Mouse (Mus musculus): ENCODE data around the gene Golph3. TPM values are rescaled to one million over a fixed set of nuclear protein-coding genes. Genes with fewer than 3 reads are reported as not detected.
A peak's percentile ranks its signal among the peaks of the same experiment; 100 is the strongest.
"Not testable (repeated sequence)": the region's sequence is repeated elsewhere in the genome, so short reads cannot be mapped to it uniquely, and the experiment has no call there.

The Golph3 gene
- polyA plus RNA-seq, 1 experiment from 2014 or later = 71.4 TPM

DNA sequence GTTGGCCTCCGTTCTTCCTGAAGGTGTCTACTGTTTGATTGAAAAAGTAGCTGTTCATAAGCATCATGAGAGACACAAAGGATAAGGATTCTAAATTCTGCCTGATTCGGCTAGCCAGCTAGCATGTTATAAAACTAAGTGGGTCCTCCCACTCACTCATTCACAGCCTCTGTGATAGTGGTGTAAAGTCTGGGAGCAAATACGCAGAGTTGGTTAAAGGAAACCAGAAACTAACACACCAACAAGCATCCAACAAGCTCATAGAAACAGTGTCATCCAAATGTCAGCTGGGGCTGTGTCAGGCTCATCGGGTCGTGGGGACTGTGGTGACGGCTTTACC is 41.4 kb downstream of the Golph3 start:
- no peak overlapping the region for H3K9ac ChIP-seq
- H3K4me2 ChIP-seq = no peak overlapping the region
- no peak for ATAC-seq (ENCODE audit: low FRiP score, low read depth)
- H3K4me3 ChIP-seq = no peak overlapping the region
- no peaks in the 10 kb centered on the region for H3K27me3 ChIP-seq
- no peaks in the 10 kb centered on the region for H3K9me3 ChIP-seq
- no peak overlapping the region for H3K27ac ChIP-seq (replicated peaks)
- peaks cover 27% of the 10 kb centered on the region for H3K4me1 ChIP-seq (replicated peaks)
- H3K36me3 ChIP-seq = 0 out of 2 replicates have a peak, but pooled peaks cover 4% of the 10 kb centered on the region
- 86% methylated on average over 6 of the region's 6 CpGs for WGBS

GRCm38 (mm10) chr15:12364096-12364495 is 42.8 kb downstream of the Golph3 start:
- Histone ChIP-seq H3K27ac (replicated peaks) (no peak overlapping the region), H3K9ac (no peak overlapping the region), H3K4me3 (no peak overlapping the region), H3K36me3 (0 out of 2 replicates have a peak, but pooled peaks cover 4% of the 10 kb centered on the region), H3K4me1 (replicated peaks) (peaks cover 31% of the 10 kb centered on the region), H3K4me2 (no peak overlapping the region), H3K9me3 (no peaks in the 10 kb centered on the region), H3K27me3 (no peaks in the 10 kb centered on the region)
- WGBS = 91% methylated on average over 4 of the region's 4 CpGs
- no peak for ATAC-seq (ENCODE audit: low FRiP score, low read depth)

GRCm38 (mm10) chr15:12365416-12366071 is 44.3 kb downstream of the Golph3 start:
- H3K4me1 ChIP-seq (replicated peaks) = peaks cover 31% of the 10 kb centered on the region
- no peaks in the 10 kb centered on the region for H3K9me3 ChIP-seq
- 0 out of 2 replicates have a peak, but pooled peaks cover 4% of the 10 kb centered on the region for H3K36me3 ChIP-seq
- H3K4me2 ChIP-seq = no peak overlapping the region
- H3K9ac ChIP-seq = no peak overlapping the region
- ATAC-seq (ENCODE audit: low FRiP score, low read depth) = peak; percentile 1; the same call in 1 of the 2 replicates
- no peak overlapping the region for H3K4me3 ChIP-seq
- peak overlapping the region; percentile 85 for H3K27ac ChIP-seq (replicated peaks)
- 55% methylated on average over 15 of the region's 15 CpGs for WGBS
- no peaks in the 10 kb centered on the region for H3K27me3 ChIP-seq

DNA sequence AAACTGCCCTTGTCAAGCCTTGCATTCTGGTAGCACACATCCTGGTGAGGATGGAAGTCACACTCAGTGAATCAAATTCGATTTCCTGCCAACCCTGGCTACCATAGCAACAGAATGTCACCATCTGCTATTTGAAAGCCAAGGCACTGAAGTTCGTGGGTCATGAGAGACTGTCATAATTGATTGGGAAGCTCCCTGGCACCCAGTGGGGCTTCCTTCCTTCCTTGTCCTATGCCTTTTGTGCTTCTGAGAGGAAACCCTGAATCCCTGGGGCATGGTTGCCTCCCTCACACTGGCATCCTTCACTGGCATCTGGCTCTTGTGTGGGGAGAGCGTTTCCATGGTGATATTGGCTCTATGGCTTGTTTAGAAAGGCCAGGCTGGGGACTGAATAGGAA is 44.8 kb downstream of the Golph3 start:
- peak; percentile 94 for ATAC-seq (ENCODE audit: low FRiP score, low read depth)
- no peaks in the 10 kb centered on the region for H3K27me3 ChIP-seq
- H3K9ac ChIP-seq = no peak overlapping the region
- H3K9me3 ChIP-seq = no peaks in the 10 kb centered on the region
- H3K36me3 ChIP-seq = 0 out of 2 replicates have a peak, but pooled peaks cover 4% of the 10 kb centered on the region
- peaks cover 31% of the 10 kb centered on the region for H3K4me1 ChIP-seq (replicated peaks)
- 7% methylated on average over 3 of the region's 3 CpGs for WGBS
- H3K4me2 ChIP-seq = no peak overlapping the region; the same call in none of the 2 replicates
- H3K4me3 ChIP-seq = no peak overlapping the region
- H3K27ac ChIP-seq (replicated peaks) = peak overlapping the region; percentile 85

GRCm38 (mm10) chr15:12366580-12367305 is 45.5 kb downstream of the Golph3 start:
- Histone ChIP-seq H3K27ac (replicated peaks) (peak overlapping the region; percentile 85), H3K4me1 (replicated peaks) (peaks cover 35% of the 10 kb centered on the region)
- H3K9me3 ChIP-seq; H3K36me3 ChIP-seq; H3K27me3 ChIP-seq; H3K4me3 ChIP-seq; H3K4me2 ChIP-seq; H3K9ac ChIP-seq; ATAC-seq (ENCODE audit: low FRiP score, low read depth): not testable (repeated sequence)
- 87% methylated on average over 11 of the region's 11 CpGs for WGBS

GRCm38 (mm10) chr15:12367306-12368080 is 46.2 kb downstream of the Golph3 start:
- Histone ChIP-seq H3K4me1 (replicated peaks) (peaks cover 35% of the 10 kb centered on the region), H3K4me2 (no peak overlapping the region), H3K36me3 (no peaks in the 10 kb centered on the region), H3K4me3 (no peak overlapping the region), H3K9ac (no peak overlapping the region), H3K9me3 (no peaks in the 10 kb centered on the region), H3K27me3 (no peaks in the 10 kb centered on the region), H3K27ac (replicated peaks) (peak overlapping the region; percentile 21; the same call in 1 of the 2 replicates)
- no peak for ATAC-seq (ENCODE audit: low FRiP score, low read depth)
- WGBS = 51% methylated on average over 13 of the region's 13 CpGs

DNA sequence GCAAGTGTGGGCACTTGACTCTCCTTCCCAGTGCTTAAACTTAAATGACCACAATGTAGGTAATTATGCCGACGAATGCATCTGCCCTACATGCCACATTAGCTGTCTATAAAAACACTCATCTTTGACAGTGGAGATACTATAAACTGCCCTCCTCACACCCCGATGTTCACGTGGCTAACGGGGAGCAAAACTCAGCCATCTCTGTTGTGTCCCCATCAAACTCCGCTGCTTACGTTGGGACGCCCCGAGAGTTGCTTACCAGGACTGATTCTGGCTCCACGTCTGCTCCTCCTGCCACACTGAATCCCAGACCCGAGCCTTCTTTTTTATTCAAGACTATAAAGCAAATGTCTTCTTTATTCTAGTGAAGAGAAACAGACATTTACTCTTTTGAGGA is 47.1 kb downstream of the Golph3 start:
- Histone ChIP-seq H3K27ac (replicated peaks) (no peak overlapping the region), H3K36me3 (no peaks in the 10 kb centered on the region), H3K4me3 (no peak overlapping the region), H3K9ac (no peak overlapping the region), H3K27me3 (no peaks in the 10 kb centered on the region), H3K4me1 (replicated peaks) (peaks cover 35% of the 10 kb centered on the region), H3K4me2 (no peak overlapping the region), H3K9me3 (no peaks in the 10 kb centered on the region)
- 51% methylated on average over 11 of the region's 11 CpGs for WGBS
- ATAC-seq (ENCODE audit: low FRiP score, low read depth) = no peak

GRCm38 (mm10) chr15:12368850-12369249 is 47.6 kb downstream of the Golph3 start:
- Histone ChIP-seq H3K27ac (replicated peaks) (no peak overlapping the region), H3K27me3 (no peaks in the 10 kb centered on the region), H3K4me2 (no peak overlapping the region), H3K9me3 (no peaks in the 10 kb centered on the region), H3K36me3 (no peaks in the 10 kb centered on the region), H3K4me3 (no peak overlapping the region), H3K9ac (no peak overlapping the region), H3K4me1 (replicated peaks) (peaks cover 35% of the 10 kb centered on the region)
- ATAC-seq (ENCODE audit: low FRiP score, low read depth) = no peak
- WGBS = 91% methylated on average over 4 of the region's 4 CpGs

- Histone ChIP-seq H3K4me2 (no peak overlapping the region), H3K4me1 (replicated peaks) (peaks cover 34% of the 10 kb centered on the region), H3K27ac (replicated peaks) (no peak overlapping the region), H3K4me3 (no peak overlapping the region), H3K9me3 (no peaks in the 10 kb centered on the region), H3K27me3 (no peaks in the 10 kb centered on the region; the same call in 1 of the 2 replicates), H3K9ac (no peak overlapping the region), H3K36me3 (no peaks in the 10 kb centered on the region)
- no peak for ATAC-seq (ENCODE audit: low FRiP score, low read depth)
- WGBS = 89% methylated on average over 3 of the region's 3 CpGs
Observed at GRCm38 (mm10) chr15:12370096-12370495, 48.8 kb downstream of the Golph3 start.

GRCm38 (mm10) chr15:12371183-12371582 is 49.9 kb downstream of the Golph3 start:
- H3K9ac ChIP-seq = no peak overlapping the region

GRCm38 (mm10) chr15:12373496-12373895 is 52.2 kb downstream of the Golph3 start:
- H3K4me1 ChIP-seq (replicated peaks) = peaks cover 13% of the 10 kb centered on the region
- H3K9me3 ChIP-seq = no peaks in the 10 kb centered on the region
- WGBS = 77% methylated on average over 14 of the region's 14 CpGs
- no peak overlapping the region for H3K9ac ChIP-seq
- H3K27me3 ChIP-seq = no peaks in the 10 kb centered on the region; the same call in 1 of the 2 replicates
- H3K27ac ChIP-seq (replicated peaks) = no peak overlapping the region
- ATAC-seq (ENCODE audit: low FRiP score, low read depth) = no peak
- H3K4me2 ChIP-seq = no peak overlapping the region
- H3K36me3 ChIP-seq = no peaks in the 10 kb centered on the region
- H3K4me3 ChIP-seq = no peak overlapping the region

More at GRCm38 (mm10) chr15:12371183-12371582, 49.9 kb downstream of the Golph3 start:
- H3K36me3 ChIP-seq = no peaks in the 10 kb centered on the region
- WGBS = 5% methylated on average over 8 of the region's 8 CpGs
- peak; percentile 63 for ATAC-seq (ENCODE audit: low FRiP score, low read depth)
- H3K27me3 ChIP-seq = no peaks in the 10 kb centered on the region; the same call in 1 of the 2 replicates
- H3K27ac ChIP-seq (replicated peaks) = 0 out of 2 replicates have a peak overlapping the region, but pooled peaks have one; percentile 32
- no peak overlapping the region for H3K4me3 ChIP-seq
- peaks cover 31% of the 10 kb centered on the region for H3K4me1 ChIP-seq (replicated peaks)
- no peaks in the 10 kb centered on the region for H3K9me3 ChIP-seq
- no peak overlapping the region for H3K4me2 ChIP-seq

- no peaks in the 10 kb centered on the region for H3K36me3 ChIP-seq
- H3K4me1 ChIP-seq (replicated peaks) = peaks cover 13% of the 10 kb centered on the region
- H3K9me3 ChIP-seq = no peaks in the 10 kb centered on the region
- WGBS = 74% methylated on average over 6 of the region's 6 CpGs
- H3K9ac ChIP-seq = no peak overlapping the region
- no peaks in the 10 kb centered on the region; the same call in 1 of the 2 replicates for H3K27me3 ChIP-seq
- H3K4me3 ChIP-seq = no peak overlapping the region
- no peak for ATAC-seq (ENCODE audit: low FRiP score, low read depth)
- no peak overlapping the region for H3K4me2 ChIP-seq
- H3K27ac ChIP-seq (replicated peaks) = no peak overlapping the region
Observed at GRCm38 (mm10) chr15:12373918-12374317, 52.7 kb downstream of the Golph3 start.
